Mouse (Mus musculus): ENCODE results near the gene Cox17.
A peak's percentile ranks its signal among the peaks of the same experiment; 100 is the strongest.

Gene Cox17

DNA sequence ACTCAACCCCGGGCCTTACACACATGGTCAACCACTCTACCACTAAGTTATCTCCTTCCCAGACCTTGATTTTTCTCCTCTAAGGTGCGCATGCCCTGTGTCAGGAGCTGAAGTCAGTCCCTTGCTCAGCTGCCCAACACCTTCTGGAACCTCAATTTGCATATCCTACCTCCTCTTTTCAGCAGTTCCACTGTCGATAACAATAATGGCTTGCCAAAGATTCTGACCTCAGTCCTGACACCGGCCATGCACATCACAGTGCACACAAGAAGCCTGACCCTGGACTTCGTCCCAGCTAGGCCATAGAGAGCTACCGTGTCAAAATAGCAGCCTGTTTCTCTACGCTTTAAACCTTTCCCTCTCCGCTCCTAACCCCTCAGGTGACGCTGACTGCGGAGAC is 26.6 kb downstream of the Cox17 start:
- no peak for DNase-seq

DNA sequence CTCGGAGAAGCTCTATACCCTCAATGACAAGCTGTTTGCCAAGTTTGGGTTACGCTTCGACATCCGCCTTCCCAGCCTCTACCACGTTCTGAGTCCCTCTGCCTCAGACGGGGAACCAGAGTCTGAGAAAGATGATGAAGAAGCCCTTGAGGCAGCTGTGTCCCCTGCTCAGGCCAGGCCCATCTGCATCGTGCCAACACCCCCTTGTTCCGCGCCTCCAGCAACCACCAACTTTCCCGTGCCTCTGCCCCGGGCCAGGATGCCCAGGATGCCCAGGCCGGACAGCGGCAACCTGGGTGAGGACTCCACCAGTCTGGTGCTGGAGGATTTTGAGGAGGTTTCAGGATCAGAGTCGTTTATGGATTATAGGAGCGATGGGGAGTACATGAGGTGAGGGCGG is 27.1 kb downstream of the Cox17 start:
- no peak for DNase-seq

DNA sequence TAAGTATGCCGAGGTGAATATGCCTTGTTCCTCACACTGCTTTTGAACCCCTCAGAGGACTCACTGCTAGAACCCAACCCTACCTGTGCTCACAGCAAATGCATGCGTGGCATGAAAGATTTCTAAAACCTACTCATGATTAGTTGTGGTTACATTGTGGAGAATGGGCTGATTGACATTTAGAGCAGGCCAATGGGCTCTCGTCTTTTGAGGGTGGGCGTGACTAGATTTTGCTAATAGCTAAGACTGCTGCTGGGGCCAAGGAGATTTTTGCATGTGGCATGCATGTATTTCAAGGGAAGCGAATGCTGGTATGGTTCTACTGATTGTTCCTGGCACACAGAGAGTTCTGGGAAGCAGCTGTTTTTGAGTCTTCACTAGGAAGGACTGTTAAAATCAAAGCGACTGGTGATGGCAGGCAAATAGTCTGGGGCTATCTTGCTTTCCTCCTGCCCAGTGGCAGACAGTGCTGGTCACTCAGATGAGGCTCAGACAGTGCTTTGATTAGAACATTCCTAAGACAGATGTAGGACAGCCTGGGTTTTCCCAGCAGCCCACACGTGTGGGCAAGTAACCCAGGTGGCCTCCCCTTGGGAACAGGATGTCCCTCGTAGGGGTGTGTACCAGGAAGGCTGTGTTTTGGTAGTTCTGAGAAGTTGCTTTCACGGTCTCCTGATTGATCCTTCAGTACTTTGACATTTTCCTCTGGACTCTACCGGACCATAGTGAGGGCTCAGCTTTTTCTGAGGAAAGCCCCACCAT is 27.8 kb downstream of the Cox17 start:
- no peak for DNase-seq

DNA sequence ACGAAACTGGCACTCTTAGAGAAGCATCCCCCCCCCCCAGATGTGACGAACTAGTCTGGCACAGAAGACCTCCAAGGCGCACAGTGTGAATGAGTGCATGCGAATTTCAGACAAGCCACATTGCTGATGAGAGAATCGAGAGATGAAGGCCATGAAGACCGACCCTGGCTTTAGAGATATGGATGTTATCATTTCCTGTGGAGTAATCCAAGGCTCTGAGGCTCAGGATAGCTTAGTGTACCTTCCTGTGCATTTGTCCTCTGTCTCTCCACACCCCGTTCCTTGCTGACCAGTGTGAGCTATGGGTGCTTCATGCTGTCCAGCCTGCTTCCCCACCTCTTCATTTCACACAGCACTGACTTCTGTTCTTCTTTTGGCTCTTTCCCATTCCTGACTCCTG is 28.4 kb downstream of the Cox17 start:
- no peak for DNase-seq

DNA sequence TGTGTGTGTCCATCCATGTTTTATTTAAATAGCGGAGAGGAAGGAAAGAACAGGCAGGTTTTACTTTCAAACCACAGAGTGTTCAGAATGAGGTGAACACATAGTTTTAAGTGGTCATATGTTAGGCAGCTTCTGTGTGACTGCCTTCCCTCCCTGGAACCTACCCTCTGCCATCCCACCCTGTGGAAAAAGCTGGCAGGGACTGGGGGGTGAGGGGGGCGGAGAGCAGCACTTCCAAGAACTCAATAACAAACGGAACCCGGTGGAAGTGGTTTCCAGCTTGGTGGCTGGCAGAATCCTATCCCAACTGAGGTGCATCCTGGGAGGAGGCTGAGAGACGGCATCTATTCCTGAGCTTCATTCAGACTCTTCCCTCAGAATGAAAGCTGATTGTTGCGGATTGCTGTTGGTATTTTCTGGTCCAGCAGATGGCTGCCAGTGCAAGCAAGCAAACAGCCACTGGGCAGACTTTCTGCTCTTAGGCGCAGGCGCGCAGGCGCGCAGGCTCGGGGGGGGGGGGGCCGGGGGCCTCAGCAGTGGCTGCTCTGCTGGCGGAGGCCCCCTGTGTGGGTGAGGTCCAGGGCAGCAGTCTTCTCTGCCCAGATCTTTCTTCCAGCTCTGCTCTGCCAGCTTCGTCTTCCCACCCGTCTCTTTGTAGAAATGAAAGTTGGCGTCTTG is 29.5 kb downstream of the Cox17 start:
- peak; percentile 57 for DNase-seq

DNA sequence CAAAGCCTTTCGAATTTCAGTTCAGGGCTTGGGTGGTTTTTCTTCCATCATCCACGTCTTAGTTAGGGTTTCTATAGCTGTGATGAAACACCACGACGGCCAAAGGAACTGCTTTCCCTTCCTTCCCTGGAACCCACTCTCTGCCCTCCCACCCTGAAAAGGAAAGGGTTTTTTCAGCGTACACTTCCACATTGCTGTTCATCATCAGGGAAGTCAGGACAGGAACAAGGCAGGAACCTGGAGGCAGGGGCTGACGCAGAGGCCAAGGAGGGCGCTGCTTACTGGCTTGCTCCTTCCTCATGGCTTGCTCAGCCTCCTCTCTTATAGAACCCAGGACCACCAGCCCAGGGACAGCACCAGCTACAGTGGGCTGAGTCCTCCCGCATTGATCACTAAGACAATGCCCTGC is 30.1 kb downstream of the Cox17 start:
- DNase-seq = no peak

DNA sequence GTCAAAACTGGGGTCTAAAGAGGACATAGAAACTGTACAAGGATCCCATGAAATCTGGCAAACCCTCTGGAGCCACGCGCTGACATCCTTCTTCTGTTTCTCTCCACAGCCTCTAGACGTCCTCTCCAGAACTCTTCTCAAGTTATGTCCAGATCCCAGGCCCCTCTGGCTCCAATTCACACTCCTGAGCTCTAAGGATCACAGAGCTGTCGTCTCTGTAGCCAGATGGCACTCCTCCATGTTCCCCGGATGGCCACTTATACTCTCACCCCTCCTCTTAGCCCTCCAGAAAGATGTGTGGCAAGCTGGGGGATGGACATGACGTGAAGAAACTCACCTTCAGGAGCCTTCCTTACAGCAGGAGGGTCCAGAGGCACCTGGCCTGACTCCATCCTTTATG is 30.8 kb downstream of the Cox17 start:
- DNase-seq = no peak

DNA sequence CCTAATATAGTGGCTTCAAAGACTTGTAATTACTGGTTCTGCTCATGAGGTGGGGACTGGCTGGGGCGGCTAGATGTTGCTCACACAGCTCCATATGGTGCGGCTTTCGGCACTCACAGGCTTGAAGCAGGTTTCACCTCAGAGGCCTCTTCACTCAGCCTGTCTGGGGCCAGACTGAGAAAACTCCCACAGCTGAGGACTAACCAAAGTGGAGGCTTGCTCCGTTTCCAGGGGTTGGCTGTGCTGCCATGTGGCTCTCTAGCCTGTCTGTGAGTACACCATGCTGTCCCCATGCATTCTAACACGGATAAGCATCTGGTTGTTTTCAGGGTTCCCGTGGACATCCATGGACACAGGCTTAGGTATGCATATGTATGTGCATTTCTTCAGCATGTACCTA is 31.8 kb downstream of the Cox17 start:
- DNase-seq = no peak

DNA sequence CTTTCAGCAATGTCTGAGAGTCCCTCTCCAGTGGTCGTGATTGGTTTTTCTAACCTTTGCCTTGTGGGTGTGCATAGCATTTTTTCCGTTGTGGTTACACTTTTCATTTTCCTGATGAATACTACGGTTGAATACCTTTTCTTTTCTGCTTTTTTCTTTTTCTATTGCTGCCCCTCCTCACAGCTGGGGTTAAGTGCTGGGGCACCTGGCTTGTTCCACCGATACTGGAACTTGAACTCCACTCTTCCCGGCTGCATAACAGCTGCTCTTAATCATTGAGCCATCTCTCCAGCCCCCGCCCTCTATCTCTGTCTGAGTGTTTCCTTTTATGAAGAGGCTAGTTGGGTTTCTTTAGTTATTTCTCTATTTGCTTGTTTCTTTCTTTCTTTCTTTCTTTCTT is 32.3 kb downstream of the Cox17 start:
- DNase-seq = no peak

DNA sequence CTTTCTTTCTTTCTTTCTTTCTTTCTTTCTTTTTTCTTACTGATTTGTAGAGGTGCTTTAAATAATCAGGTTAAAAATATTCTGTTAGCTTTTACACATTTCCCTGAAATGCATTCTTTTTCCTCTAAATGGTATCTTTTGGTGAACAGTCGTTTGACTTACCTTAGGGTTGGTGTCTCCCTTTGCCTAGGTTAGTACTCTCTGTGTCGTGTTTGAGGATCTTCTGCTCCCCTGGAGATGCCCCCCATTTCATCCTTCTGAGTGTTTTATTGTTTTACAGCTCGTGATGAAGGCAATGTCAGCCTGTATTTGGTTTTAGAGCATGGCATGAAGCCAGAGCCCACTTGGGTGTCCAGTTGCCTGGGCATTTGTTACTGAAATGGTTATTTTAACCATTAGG is 32.7 kb downstream of the Cox17 start:
- no peak for DNase-seq

DNA sequence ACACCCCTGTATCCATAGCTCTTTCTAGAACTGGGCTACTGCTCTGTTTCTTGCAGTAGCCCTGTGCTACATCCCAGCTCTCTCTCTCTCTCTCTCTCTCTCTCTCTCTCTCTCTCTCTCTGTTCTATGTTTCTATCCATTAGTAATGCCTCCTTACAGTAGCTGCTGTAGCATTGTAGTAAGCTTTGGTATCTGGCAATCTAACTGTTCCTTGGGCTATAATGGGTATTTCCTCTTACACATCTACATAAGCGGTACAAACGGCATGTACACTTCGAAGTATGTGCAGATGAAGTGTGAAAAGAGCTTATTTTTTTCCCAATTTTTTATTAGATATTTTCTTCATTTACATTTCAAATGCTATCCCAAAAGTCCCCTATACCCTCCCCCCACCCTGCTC is 33.1 kb downstream of the Cox17 start:
- DNase-seq = no peak

DNA sequence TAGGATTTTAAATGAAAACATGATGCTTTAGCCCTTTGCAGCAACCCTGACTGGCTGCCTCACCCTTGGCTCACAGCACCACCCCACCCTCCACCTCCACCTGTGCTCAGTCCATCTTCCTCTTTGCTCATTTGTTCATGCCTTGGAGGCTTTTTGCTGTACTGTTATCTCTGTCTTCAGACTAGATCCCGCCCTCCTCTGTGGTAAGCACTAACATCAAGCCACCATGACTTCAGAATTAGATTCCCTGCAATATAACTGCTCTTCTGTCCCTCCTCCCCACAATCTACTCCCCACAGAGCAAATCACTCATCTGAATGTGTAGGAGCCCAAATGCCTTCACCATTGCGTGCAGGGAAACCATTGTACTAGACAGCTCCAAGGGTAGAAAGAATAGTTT is 36.9 kb downstream of the Cox17 start:
- no peak for DNase-seq

DNA sequence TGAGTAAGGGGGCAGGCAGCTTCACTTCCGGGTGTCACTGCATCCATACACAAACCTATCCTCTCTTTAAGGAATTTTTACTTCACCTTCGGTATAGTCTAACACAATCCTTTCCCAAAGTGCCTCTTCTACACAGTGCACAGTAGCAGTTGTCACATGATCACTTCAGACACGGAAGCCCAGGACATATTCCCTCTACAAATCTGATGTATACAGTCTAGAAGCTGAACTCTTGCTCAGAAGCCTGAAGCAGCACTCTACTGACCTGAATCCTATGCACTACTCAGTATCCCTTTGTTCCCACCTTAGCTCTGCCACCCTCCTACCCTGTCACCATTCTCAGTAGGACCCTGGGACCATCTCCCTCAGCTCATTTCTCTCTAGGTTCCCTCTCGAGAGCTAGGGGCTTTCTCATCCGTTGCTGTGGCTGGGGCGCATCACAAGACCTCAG is 38.4 kb downstream of the Cox17 start:
- no peak for DNase-seq

DNA sequence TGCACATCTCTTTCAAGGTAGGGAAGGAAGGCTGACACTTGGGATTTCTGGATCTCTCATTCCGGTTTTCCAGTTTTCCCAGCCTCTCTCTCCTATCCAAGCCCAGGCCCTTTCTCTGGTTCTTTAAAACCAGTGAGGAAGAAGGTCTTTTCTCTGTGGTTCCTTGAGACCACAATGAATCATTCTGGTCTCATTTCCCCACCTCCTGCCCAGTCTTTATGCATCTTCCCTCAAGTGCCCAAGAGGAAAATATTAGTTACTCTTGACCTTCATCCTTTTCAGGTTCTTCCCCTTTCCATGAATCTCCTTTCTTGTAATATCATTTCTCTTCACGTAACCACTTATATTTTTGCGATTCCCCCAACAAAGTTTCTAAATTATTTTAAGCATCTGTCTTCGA is 38.9 kb downstream of the Cox17 start:
- DNase-seq = no peak

DNA sequence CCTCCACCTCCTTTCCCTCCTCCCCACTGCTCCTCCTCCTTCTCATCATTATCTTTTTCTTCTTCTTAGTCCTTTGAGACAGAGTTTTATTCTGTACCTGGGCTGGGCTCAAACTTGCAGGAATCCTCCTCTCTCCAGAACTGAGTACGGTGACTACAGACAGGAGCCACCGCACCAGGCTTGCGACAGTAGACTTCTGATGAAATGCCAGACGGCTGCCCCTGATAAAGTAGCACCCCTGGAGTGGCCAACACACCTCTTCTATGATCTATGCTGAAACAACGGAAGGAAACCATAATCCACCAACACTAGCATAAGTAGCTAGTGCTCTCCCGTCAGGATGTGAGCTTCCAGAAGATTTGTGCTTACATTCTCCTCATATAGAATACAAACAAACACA is 40.6 kb downstream of the Cox17 start:
- no peak for DNase-seq

DNA sequence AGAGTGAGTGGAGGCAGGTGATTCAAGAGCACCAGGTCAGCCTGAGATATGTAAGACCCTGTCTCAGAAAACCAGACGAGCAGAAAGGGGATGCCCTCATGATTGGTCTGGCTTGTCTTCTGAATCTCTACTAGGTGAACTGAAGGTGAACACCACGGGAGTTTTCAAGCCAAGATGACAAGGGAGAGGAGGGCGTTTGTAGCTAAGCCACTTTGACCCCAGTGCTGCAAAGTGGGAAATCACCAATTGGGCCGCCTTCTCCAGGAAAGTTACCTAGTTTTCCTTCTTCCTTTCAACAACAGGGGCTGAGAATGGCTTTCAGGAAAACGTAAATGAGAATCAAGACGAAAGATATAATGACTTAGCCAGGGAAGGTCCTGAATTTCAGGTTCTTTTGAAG is 42.0 kb downstream of the Cox17 start:
- no peak for DNase-seq

DNA sequence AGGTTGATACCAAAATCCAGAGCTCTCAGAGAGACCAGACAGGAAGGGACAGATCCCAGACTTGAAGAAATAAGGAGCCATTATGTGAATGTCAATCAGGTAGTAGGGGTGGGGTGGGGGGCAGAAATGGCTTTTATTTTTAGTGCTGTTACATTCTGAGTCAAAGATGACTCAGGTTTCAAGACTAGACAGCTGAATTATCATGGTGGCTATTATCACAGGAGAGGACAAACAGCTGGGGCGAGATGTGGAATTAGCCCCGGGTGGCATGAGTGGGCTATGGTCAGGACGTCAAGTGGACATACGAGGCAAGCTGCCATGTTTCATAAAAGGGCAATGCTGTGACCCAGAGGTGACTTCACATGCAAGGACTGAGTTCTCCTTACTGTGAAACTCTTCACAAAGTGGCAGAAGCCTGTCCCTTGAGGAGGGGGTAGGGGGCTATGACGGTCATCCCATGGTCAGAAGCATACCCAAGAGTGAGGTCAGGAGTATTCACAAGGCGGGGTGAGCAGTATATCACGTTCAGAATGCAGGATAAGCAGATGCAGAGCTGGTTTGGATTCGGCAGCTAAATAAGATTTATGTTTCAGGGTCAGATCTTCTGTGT is 42.6 kb downstream of the Cox17 start:
- DNase-seq = no peak

DNA sequence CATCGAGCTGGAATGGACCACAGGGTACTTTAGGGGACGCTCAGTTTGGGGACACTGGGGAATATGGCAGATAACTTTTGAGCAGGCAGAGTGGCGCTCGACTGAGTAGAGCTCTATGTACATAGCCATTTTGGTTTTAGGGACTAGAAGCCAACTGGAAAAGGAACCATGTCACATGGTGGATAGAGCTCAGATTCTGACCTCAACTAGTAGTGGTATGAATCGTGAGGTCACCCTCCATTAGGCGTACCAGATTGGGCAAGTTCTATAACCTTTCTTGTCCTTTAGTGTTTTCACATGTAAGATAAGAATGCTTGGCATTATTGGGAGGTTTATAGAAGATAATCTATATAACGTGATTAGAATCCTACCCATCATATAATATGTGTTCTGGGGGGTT is 43.5 kb downstream of the Cox17 start:
- DNase-seq = no peak

DNA sequence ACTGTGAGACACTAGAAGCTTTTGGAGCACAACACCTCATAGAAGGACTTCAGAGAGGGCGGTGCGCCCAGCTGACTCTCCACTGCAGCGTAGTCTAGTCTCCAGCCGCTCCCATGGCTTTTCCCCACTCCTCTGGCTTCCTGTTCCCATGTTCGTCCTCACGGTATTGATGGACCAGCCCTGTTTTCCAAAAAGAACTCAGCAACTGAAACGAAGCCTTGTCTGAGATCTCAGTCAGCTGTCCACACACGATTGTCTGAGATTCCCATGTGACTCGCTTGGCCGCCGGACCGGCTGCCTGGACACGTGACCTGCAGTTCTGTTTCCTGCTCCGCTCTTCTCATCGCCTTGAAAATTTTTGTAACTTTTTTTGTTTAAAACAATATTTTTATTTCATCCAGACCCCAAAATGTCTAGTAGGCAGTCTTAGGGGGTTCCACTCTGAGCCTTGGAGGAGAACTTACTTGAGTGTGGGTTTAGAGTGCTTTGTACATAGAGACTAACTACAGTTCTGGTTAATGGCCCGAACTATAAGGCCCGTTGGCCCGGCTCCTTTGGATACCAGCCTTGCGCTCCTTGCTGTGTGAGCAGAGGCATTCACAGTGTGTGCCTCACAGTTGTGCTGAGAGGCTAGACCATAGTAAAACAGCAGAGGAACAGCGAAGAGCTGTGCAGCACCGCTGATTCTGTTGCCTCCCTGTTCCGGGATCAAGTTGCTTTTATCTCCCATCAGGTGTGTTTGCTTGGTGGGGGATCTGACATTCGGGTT is 45.5 kb downstream of the Cox17 start:
- DNase-seq = peak; percentile 55

DNA sequence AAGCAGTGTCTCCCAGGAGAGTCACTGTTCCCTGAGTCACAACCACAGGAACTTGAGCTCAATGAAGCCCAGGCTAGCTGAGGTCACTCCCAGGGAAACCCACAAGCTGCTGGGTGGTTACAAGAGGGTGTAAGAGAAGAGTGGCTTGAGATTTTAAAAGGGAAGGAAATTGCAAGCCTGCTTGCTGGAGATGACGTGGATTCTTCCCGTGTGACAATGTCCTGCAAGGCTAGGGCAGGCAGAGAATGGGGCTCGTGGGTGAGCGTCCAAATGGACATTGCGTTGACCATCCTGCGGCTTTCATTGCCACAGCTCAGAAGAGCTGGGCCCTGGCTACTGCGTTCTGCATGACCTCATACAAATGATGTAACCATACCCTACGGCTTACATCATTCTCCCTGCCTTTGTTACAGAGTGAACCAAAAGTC is 47.4 kb downstream of the Cox17 start:
- DNase-seq = peak; percentile 53

DNA sequence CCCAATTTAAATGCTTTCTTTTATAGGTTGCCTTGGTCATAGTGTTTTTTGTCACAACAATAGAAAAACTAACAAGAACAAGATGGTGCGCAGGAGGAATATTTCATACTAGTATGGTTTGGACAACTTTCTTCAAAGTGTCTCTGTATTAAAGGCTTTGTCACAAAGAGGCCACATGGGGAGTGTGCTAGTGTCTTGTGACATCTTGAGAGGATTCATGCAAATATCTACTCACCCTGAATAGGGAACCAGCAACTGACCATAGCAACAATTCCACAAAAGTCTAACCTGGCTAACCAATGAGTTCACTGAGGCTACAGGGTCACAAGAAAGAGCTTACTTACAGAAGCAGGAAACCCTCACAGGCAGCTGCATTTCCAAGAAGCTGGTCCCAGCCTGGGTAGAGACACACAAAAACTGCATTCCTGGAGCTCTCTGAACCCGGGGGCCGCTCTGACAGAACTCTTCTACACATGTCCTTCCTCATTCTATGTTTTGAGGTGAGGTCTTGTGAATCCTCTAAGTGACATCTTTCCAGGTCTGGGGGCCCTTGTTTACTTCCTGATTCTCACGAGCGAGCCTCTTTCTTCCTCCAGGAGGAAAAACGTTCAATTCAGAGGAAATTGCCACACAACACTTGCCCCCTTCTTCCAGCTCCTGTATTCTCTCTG is 48.4 kb downstream of the Cox17 start:
- no peak for DNase-seq

DNA sequence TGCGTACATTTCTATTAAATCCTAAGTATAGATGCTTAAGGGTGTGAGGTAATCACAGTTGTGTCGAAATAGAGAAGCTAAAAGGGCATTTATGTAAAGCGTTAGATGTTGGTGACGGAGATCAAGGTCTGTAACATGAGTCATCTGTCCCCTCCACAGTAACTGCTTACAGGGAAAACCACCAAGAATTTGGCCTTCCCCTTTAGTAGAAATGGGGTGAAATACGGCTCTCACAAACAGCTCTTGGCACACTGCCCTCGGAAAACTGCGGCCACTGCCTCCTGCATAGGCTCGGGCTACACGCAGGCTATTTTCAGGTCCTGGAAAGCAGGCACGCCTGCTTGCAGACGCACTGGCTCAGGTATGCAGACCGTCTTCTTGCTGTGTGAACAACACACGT is 49.4 kb downstream of the Cox17 start:
- peak; percentile 77 for DNase-seq

DNA sequence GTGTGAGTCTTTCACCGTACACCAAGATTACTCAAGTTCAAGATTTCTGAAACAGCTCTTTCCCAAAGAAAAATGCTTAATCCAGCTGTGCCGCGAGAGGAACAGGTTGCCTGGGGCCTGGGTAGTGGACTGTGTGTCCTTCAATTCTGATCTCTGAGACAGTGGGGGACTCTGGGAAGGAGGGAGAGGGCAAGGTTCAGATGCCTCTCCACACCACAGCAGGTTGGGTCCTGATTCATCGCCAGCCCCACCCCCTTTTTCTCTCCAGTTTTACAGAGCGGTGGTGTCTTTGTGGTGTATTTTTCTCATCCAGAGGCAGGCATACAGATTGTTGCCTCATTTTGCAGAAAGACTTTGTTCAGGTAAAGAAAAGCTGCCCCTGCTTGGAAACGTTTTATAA is 51.5 kb downstream of the Cox17 start:
- DNase-seq = no peak
